Mouse (Mus musculus) induced T-regulatory cell, adult 2 months (primary cell): Measurements from ENCODE around the gene Tns1.
A peak's percentile ranks its signal among the peaks of the same experiment; 100 is the strongest.

Experiments
- DNase-seq: peaks from one replicate; pipeline ENCODE4 v3.0.0-alpha.2; 2012; ENCODE audit warnings: low read depth

Tns1 gene

DNA sequence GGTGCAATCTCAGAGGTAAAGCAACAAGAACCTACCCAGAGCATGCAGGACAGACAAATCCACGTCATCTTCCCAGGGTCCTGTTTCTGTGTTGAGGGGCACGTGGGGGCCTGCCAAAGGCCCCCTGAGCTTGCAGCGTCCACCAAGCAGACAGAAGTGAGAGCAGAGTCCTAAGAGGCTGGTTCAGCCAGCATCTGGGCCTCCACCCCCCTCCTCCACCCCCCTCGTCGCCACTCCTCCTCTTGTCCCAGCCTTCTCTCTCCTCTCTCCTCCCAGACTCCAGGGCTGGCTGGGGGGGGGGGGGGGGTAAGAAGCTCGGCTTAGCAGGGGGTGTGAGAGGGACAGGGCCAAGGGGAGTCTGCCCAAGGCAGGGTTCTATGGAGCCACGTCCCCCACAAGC, 33.1 kb downstream of the Tns1 start:
- no peak for DNase-seq

DNA sequence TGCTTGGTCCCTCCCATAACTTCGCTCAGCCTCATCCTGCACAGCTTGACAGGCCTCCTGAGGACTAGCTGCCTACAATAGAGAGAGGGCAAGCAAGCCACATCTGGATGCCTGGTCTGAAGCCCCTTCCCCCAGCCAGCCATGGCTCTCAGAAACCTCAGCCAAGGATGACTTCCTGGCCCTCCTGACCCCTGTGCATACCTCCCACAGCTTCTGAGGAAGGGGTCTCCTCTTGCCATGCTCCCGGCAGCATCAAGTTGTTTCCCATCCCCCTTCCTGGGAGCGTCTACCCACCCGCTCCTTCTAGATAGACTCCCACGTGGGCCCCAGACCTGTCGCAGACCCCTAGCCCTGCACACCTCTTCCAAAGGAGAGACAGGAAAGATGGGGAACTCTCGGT, 33.9 kb downstream of the Tns1 start:
- no peak for DNase-seq

DNA sequence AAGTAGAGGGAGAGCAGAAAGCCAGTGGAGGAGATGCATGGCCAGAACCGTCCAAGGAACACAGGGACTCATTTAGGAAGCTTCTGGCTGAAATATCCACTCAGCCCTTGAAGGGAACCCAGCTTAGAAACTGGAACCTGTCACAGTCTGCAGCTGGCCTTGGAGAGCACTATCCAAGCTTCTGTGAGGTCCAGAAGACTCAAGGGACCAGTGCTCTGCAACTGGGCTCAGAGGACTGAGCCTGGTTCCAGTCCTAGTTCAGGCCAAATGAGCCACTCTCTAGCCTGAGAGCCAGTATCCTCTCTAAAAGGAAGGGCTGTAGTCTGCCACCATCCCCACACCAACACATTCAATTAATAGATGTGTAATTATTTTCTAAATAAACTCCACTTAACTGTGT, 35.7 kb downstream of the Tns1 start:
- no peak for DNase-seq

DNA sequence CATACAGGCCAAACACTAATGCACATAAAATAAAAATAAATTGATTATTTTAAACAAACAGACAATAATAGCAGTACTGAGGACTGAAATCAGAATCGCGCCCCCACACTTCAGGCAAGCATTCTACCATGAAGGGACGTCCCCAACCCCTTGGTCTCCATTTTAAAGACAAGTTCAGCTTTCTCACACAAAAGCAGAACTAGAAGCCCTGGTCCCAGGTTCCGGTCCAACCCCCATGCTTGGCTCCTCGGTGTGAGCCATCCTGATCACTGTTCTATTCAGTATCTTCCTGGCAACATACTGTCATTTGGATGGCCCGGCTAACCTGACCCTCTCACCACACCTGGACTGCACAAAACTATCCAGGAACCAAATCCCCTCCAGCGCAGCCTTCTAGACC, 38.7 kb downstream of the Tns1 start:
- DNase-seq = no peak

DNA sequence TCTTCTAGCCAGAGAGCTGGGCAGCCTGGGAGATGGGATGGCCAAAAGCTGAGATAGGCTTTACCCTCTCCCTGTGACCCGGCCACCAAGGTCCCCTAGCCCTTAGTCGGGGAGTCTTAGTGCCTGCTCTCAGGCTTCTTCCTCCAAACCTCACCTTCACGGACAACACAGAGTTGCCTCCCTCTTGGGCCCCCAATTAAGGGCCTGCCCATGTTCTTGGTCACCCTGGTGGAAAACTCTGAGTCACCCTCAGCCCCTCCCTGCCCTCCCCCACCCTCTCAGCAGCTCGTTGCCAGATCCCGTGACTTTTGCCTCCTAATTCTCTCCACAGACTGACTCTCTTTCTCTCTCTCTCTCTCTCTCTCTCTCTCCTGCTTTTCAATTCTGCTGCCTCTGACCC, 39.5 kb downstream of the Tns1 start:
- no peak for DNase-seq

DNA sequence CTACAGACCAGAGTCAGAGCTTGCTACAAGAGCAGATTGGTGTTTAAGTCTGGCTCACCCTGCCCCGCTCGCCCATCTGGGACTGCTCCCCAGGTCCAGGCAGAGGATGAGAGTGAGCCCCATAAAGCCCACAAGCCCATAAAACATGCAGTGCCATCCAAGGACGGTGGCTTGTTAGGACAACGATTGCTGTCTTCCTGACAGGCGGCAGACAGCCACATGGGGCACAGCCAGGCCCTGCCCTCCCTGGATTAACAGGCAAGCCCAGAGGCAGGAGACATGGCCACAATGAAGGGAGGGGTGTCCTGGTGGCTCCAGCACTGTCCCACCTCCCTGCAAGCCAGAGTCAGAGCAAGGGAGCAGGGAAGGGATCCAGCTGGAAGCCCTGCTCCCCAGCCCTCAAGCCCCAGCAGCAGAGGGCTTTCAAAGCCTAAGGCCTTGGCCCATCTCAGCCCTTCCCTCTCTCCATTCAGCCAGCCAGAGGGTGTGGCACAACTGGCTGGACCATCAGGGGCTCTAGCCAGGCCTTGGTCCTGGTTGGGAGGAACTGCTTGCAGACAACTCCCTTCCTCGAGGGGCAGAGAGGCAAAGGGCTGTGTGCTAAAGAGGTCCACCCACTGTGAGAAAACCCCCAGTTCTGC, 40.1 kb downstream of the Tns1 start:
- DNase-seq = no peak

DNA sequence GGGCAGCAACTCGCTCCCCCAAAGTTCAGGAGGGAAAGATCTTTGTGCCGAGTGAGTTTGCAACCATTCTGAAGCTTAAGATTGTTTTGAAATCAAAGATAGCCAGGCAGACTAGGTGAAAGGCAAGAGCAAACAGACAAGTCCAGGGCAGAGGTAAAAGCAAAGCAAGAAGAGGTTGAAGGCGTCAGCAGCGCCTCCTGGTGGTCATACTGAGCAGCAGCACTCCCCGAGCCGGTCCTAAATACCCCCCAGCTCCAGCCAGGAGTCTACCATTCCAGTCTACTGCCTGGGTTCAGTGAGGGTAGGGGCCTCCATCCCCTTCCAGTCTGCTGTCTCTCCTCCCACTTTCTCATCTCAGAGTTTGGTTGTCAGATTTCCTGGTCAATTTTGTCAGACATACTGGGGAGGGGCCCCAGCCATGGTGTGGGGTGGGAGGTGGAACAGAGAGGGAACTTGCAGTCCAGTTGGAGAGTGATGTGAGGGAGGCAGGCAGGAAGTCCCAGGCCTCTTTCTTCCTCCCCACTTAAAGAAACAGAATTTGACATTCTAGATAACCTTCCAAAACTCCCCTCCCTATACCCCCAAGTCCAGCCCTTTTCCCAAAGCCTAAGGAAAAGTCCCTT, 41.3 kb downstream of the Tns1 start:
- DNase-seq = peak; percentile 63

DNA sequence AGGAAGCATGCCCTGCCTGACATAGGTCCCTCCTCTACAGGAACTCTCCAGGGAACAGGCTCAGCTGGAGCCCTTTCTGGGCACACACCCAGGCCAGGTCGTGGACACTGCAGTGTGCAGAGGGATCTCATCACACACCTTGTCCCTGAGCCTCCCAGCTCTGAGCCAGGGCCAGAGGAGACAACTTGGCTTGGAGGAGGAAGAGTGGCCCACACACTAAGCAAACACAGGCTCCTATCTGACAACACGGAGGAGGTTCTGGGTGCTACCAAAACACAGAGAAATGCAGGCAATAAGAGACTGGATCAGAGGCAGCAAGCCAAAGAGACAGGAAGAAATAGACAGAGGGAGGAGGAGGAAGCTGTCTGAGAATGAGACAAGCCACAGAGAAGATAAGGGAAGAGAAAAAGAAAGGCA, 42.7 kb downstream of the Tns1 start:
- DNase-seq = no peak

DNA sequence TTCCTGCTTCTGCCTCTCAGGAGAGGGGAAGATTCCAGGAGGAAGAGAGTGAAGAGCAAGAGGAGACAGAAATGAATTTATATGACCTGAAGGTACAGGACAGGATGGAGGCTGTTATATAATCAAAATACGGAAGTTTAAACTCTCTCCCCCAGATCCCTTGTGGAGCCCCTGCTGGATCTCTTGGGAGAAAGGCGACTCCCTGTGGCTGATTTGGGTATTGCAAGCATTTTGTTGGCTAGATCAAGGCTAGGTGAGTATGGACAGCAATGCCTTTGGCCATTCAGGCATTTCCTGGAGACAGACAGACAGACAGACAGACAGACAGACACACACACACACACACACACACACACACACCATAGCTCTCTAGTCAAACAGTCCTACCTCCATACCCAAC, 46.9 kb downstream of the Tns1 start:
- DNase-seq = peak; percentile 70

DNA sequence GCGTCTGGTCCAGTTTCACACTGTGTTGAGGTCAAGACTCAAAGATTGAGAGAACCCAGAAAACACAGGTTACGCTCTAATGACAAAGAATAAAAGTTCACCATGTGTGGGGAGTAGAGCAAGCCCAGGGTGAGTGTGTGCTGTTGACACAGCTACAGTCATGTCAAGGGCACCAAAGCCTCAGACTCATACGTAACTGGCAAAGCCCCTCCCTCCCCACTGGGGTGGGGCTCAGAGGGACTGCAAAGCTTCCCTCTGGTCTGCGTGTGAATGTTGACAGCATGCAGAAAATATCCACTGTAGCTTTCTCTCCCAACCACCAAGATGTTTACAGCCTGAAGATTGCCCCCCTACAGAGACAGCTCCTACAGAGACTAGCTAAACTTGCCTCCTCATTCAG, 48.0 kb downstream of the Tns1 start:
- DNase-seq = no peak

DNA sequence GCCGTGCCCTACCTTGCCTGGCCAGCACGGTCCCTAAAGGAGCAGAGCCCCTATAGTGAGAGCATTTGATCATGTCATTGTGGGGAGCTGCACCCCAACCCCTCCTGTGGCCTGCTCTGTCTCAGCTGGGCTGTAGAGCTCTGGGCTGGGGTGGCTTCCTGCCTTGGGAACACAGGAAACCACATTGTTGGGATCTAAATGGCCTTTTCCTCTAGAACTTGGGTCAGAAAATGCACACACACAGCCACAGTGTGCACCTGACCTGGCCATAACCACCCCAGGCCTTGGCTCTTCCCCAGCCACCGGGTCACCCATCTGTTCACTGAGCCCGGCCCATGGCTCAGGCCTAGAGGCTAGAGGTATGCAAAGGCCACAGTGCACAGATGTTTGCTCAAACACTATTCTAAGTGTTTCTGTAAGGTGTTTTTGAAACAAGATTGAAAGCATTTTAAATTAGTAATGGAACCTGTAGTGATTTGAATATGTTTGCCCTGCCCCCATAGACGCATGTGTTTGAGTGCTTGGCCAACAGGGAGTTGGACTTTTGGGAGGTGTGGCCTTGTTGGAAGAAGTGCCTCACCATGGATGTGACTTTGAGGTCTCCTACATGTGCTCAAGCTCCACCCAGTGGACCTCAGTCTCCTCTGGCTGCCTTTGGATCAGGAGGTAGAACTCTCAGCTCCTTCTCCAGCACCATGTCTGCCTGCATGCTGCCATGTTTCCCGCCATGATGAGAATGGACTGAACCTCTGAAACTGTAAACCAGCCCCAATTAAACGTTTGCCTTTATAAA, 49.4 kb downstream of the Tns1 start:
- DNase-seq = no peak

DNA sequence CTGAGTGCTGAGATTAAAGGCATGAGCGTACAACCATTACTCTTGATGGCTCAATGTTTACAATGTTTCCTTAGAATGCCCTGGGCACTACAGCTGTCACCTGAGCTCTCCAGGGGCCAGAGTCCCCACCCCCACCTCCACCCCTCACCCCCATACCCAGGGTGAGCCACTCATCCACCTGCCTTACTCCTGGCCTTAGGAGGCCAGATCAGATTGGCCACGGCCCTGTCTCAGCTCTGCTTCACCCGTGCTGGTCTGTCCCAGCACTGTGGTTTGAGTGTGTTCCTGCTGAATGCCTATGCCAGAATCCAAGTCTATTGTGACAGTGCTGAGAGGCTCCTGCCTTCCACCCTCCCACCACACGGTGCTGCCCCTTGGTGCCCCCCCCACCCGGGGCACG, 50.5 kb downstream of the Tns1 start:
- DNase-seq = no peak

DNA sequence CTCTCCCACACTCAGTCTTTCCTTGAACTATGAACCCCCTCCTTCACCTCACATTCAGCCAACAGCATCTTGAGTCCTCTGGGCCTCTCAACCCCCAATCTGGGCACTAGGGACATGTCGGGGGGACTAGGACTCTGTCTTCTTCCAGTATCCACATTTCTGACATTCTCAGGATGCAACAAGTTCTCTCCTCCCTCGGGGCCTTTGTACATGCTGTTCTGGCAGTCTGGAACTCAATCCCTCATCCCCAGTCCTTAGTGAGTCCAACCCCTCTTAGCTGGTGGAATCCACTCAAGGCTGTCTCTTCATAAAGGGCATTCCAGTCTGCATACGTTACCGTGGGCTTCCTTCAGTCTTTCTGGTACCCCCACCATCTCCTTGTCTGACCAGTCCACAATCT, 53.5 kb downstream of the Tns1 start:
- no peak for DNase-seq

DNA sequence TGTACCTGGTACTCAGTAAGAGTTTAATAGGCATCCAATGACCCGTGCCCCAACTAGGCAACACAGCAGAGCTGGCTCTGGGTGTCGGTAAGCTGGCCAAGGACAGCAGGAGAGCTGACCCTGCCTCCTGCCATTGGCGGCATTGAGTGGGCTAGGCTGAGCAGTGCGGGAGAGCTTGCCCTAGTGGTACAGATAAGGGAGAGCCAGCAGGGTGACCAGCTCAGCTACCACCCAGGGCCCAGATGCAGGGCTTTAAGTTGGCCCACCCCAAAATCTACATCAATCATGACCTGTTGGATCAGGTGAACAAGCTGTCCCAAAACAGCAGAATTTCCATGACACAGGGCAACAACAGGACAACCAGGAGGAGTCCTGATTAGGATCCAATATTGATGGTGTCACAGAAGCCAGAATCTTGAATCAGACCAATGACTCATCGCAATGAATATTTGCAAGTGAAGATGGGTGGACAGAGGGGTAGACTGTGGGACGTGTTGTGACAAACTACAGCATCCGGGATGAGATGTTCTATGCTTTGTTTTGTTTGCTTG, 54.2 kb downstream of the Tns1 start:
- DNase-seq = no peak

DNA sequence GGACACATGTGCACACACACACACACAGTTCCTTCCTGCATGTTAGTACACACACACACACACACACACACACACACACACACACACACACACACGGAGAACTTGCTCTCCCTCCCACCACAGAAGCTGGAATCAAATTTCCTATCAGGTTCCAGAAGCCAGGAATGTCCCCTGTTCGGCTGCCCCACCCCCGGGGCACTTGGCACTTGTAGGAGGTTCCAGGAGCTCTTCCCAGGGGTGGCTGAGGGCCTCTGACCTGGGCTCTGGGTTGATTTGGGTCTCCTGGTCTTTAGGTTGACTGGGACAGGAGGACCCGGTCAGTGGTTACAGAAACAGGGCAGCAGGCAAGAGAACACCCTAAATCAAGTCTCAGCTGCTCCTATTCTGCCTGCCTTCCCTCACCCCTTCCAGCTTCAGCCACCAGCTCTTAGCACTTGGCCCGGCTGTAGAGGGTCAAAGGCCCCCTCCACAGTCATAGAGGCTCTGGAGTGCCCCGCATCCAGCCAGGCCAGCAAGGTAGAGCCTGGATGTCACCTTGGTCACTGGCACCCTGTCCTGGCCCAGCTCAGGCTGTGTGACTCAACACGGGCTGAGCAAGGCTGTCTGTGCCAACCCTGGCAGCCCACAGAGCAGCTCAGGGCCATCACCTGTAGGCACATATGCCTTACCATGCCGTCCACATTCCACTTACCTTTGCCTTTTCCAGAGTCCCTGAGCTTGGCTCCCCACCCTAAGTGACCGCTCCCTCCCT, 55.0 kb downstream of the Tns1 start:
- DNase-seq = no peak

DNA sequence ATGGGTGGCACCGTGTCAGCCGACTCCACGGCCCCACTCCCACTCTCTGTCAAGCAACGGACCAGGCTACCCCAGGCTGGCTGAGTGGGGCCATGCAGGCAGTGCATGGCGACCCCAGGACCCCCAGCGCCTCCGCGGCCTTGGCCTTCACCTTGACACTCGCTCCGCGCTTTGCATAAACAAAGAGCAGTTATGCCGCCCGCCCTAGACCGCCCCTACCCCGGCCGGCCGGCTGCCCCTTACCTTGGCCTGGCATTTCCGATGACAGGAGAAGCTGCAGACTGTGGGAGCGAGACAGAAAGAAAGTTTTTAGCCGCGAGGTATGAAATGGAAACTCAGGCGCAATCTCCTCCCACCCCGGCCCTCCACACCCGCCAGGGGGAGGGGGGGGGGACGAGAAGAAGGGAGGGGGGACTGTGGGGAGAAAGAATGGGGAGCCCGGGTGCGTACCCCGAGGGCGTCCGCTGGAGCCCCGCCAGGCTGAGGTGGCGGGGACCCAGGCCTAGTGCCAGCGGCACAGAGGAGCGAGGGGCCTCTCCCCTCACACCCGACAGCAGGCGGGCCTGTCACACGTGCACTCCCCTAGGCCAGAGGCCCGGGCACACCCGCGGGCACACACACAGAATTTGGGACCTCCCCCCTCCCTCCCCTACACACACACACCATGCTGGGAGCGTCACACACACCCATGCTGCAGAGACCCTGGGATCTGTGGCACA, 55.7 kb downstream of the Tns1 start:
- DNase-seq = no peak

DNA sequence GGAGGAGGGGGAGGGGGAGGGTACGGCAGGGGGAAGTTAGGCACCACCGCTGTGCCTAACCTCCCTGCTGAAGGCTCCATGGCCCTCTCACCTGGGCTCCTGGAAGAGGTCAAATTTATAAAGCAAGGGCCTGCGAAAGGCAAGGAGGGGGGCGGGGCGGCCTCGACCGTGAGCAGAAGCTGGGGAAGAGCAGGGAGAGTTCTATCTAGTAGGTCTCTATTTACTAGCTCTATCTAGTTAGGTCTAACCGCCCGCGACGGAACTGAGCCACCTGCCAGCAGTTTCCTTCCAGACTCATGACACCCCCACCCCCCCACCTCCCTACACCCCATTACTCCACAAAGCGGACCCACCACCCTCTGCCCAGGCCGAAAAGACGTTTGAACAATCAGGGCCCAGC, 56.4 kb downstream of the Tns1 start:
- DNase-seq = peak; percentile 6

DNA sequence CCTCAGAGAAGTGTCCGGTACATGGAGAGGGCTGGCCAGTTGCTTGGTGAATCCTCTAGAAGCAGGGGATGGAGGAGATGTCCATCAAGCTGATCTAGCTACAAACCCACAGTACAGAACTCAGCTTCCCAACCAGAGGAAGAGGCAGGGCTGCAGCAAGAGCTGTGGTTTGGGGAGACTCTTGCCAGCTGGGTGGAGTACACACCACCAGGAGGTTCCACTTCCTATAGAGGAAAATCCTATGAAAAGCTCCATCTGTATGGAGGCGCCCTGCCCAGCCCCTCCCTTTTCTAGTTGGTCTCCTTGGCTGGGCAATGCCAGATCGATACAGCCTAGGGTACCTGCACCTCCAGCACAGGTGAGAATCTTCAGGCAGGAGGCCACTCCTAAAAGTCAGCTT, 57.7 kb downstream of the Tns1 start:
- DNase-seq = no peak

DNA sequence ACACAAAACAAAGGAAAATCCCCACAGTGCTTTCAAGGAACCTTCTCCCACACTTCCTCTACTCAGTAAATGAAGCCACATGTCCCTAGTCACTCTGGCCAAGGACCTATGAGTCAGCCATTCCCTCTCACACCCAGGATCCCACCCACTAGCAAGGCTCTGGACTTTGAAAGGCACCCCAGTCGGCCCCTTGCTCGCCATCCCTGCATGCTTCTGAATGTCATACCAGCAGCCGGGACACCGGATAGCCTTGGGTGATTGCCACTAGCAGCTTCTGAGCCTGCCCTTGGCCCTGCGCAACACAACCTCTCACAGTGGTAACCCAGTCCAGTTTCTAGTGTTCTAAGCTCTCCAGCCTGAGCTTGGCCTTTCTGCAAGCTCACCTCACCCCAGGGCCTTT, 58.2 kb downstream of the Tns1 start:
- DNase-seq = no peak

DNA sequence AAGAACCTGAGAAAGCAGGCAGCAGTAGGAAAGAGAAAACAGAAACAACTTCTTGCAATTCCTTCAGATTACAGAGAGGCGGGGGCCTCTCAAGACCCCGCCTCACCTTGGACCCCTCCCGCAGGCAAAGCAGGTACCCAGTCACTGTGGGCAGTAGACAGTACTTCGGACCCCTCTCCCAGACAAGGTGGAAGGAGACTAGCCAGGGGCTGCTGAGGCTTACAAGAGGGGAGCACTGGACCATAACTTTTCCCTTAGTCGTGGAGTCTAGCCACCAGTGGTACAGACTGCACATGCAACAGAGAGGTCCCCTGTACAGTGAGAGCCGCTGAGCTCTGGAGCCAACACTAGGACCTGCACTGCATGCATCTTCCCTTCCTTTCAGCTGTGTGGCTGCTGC, 64.2 kb downstream of the Tns1 start:
- no peak for DNase-seq

DNA sequence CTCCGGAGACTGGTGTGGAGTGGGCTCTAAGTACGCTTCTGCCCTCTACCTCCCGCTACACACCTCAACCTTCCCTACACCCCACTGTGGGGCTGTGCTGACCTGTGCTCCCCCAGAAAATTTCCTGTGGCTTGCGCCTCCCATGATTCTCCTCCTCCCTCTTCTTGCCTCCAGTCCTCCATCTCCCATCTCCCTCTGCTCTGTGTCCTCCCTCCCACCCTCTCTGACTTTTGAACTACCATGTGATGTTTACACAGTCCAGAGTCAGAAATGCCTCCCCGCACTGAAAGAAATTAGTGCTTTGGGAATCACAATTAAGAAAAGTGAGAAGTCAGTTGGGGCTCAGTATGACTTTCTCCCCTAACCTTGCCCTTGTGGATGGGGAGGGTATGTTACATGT, 64.7 kb downstream of the Tns1 start:
- DNase-seq = no peak

DNA sequence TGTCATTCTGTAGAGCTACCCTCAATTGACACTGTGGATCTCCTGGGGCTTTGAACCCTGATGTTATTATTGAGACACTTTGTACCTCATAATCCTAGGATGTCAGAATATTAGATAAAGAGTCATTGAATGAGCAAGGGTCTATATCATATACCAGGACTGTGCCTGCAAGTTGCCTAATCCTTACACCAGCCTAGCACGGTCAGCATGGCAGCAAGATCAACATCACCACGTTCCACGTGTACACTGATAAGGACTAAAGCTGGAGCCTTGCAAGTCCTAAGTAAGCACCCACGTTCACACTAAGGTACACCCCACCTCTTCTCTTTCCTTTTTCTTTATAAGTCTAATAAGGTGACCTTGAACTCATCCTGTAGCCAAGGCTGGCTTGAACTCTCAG, 65.5 kb downstream of the Tns1 start:
- DNase-seq = no peak
